Mouse (Mus musculus) embryonic facial prominence, embryonic 14.5 days (tissue): ENCODE data around the gene Nhlh1. TPM values are rescaled to one million over a fixed set of nuclear protein-coding genes. Genes with fewer than 3 reads are reported as not detected.

Experiments
- ATAC-seq: fragments of 200-750 bp; cut with Nextera tagmentation; 2 replicates; pipeline ENCODE4 v1.8.0; 2017; ENCODE audit warnings: low read depth, moderate number of reproducible peaks, moderate TSS enrichment
- DNase-seq: peaks from one replicate; pipeline ENCODE4 v3.0.0-alpha.2; 2015; ENCODE audit warnings: low spot score
- H3K27ac ChIP-seq: fragments of 300-500 bp; sonication (generic); replicated peaks from 2 replicates; pipeline ENCODE4 v1.5.1; 2014; ENCODE audit warnings: low read depth, mild to moderate bottlenecking, low read length, moderate library complexity
- H3K27me3 ChIP-seq: fragments of 300-500 bp; sonication (generic); replicated peaks from 2 replicates; pipeline ENCODE4 v1.6.1; 2014; ENCODE audit warnings: low read length; ENCODE audit not compliant: control insufficient read depth, insufficient read depth
- H3K36me3 ChIP-seq: fragments of 300-500 bp; sonication (generic); 2 replicates; pipeline ENCODE4 v1.6.1; 2014; ENCODE audit warnings: low read length, mixed read lengths; ENCODE audit not compliant: control insufficient read depth, insufficient read depth
- H3K4me1 ChIP-seq: fragments of 300-500 bp; sonication (generic); 2 replicates; pipeline ENCODE4 v1.6.1; 2014; ENCODE audit warnings: antibody characterized with exemption, low read length; ENCODE audit not compliant: control insufficient read depth, insufficient read depth
- H3K4me2 ChIP-seq: fragments of 300-500 bp; sonication (generic); 2 replicates; pipeline ENCODE4 v1.6.1; 2014; ENCODE audit warnings: low read depth, mild to moderate bottlenecking, low read length, moderate library complexity, mixed read lengths
- H3K4me3 ChIP-seq: fragments of 300-500 bp; sonication (generic); 2 replicates; pipeline ENCODE4 v1.5.1; 2014; ENCODE audit warnings: low read depth, mild to moderate bottlenecking, low read length
- H3K9ac ChIP-seq: fragments of 300-500 bp; sonication (generic); 2 replicates; pipeline ENCODE4 v1.6.1; 2014; ENCODE audit warnings: low read depth, mild to moderate bottlenecking, low read length, moderate library complexity, mixed read lengths
- H3K9me3 ChIP-seq: fragments of 300-500 bp; sonication (generic); 2 replicates; pipeline ENCODE4 v1.6.1; 2016; ENCODE audit warnings: low read length; ENCODE audit not compliant: control insufficient read depth
- WGBS: fragments of 180-500 bp; shearing (Covaris S2); extraction: QIAGEN DNeasy Blood & Tissue Kit; methylation state at CpG from one replicate; pipeline ENCODE4 v1.1.7; 2014; 5-methylcytosine and 5-hydroxymethylcytosine counted together
- polyA plus RNA-seq: library from polyadenylated mRNA; unstranded; fragments of >200 nt; fragmentation: Nextera tagmentation; extraction: Ambion mirVana; gene quantifications from 2 replicates; pipeline ENCODE4 v1.2.1, GENCODE M21; 2014

Nhlh1 gene
- polyA plus RNA-seq, 1 experiment from 2014 or later, result 1.9 TPM

DNA sequence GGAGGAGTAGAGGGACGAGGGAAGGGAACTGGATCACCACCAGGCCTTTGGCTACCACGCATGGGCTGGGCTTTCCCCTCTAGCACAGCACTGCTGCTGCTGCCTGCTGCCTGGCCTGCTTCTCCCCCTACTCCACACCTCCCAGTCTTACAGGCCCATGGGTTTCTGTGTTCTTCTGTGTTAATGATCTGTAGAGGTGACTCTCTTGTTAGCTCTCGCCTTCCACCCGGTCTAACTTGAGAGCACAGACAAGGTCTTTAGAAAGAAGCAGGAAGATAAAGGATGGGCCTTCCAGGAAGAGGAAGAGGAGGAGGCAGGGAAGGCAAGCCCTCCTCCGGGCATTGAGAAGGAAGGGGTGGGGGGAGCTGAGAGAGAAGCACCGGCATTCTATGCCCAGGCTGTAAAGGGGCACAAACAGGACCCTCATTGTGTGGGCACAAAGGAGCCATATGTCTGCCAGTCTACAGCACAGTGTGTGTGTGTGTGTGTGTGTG lies 9.1 kb downstream of the Nhlh1 start:
- DNase-seq, result peak; percentile 46
- WGBS, result 31% methylated on average over 6 of the region's 6 CpGs

DNA sequence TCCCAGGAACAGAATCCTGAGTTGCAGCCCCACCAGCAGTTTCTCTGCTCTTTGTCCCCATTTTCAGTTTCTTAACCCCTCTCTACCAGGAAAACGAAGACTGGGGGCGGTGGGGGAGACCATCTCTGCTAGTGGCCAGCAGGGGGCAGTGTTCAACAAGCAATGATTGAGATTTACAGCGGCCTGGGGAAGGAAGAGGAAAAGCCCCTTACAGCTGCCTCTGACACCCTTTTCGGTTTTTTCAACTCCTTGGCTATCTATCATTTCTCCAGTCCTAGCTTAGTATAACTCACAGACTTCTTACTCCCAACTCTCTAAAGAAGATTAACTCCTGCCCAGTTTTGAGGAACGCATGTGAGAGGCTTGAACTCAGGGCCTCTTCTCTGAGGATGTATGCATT lies 10.4 kb downstream of the Nhlh1 start:
- Histone ChIP-seq H3K36me3 (no peaks in the 10 kb centered on the region), H3K27ac (no peak overlapping the region), H3K4me2 (peak overlapping the region; percentile 15; the same call in 1 of the 2 replicates), H3K4me3 (no peak overlapping the region), H3K4me1 (no peaks in the 10 kb centered on the region; the same call in 1 of the 2 replicates), H3K9me3 (no peaks in the 10 kb centered on the region), H3K27me3 (peaks cover 3% of the 10 kb centered on the region; the same call in 1 of the 2 replicates), H3K9ac (no peak overlapping the region)
- WGBS, result 18% methylated on average over 4 of the region's 5 CpGs
- peak; percentile 88 for DNase-seq
- ATAC-seq, result peak; percentile 64; the same call in 1 of the 2 replicates

More for the DNA sequence above, 9.1 kb downstream of the Nhlh1 start:
- H3K4me3 ChIP-seq, result 0 out of 2 replicates have a peak overlapping the region, but pooled peaks have one; percentile 16
- peak; percentile 34; the same call in 1 of the 2 replicates for ATAC-seq
- no peaks in the 10 kb centered on the region for H3K36me3 ChIP-seq
- H3K4me2 ChIP-seq, result peak overlapping the region; percentile 24; the same call in 1 of the 2 replicates
- no peak overlapping the region for H3K9ac ChIP-seq
- H3K4me1 ChIP-seq, result peaks cover 5% of the 10 kb centered on the region; the same call in 1 of the 2 replicates
- peaks cover 14% of the 10 kb centered on the region for H3K27me3 ChIP-seq
- H3K27ac ChIP-seq, result peak overlapping the region; percentile 58
- H3K9me3 ChIP-seq, result no peaks in the 10 kb centered on the region

DNA sequence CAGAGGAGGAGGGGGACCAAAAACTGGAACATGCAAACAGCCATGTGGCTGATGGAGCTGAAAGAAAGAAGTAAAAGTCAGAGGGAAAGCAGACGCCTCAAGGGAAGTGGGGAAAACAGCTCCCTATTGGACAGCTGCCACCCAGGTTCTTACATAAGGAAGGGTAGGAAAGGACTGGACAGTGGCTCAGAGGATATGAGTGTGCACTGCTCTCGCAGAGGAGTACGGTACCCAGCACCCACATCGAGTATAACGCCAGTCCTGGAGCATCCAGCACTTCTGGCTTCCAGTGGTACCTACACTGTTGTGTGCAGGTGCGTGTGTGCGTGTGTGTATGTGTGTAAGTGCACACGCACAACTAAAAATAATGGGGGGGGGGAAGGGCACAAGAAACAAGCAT lies 11.0 kb downstream of the Nhlh1 start:
- no peak overlapping the region for H3K4me2 ChIP-seq
- ATAC-seq, result no peak
- H3K27ac ChIP-seq, result no peak overlapping the region
- 72% methylated on average over 8 of the region's 8 CpGs for WGBS
- H3K27me3 ChIP-seq, result peaks cover 3% of the 10 kb centered on the region; the same call in 1 of the 2 replicates
- no peak overlapping the region for H3K4me3 ChIP-seq
- no peak for DNase-seq
- no peaks in the 10 kb centered on the region for H3K9me3 ChIP-seq
- H3K4me1 ChIP-seq, result no peaks in the 10 kb centered on the region; the same call in 1 of the 2 replicates
- H3K9ac ChIP-seq, result no peak overlapping the region
- H3K36me3 ChIP-seq, result no peaks in the 10 kb centered on the region

DNA sequence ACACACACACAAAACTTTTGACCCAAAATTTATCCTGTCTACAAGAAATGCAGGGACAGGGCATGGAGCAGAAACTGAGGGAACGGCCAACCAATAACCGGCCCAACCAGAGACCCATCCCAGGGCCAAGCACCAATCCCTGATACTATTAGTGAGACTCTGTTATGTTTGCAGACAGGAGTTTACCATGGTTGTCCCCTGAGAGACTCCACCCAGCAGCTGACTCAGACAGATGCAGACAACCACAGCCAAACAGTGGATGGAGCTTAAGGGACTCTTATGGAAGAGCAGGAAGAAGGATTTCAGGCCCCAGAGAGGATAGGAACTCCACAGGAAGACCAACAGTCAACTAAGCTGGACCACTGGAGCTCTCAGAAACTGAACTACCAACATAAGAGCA lies 27.5 kb downstream of the Nhlh1 start:
- no peak overlapping the region for H3K4me2 ChIP-seq
- DNase-seq, result no peak
- peaks cover 17% of the 10 kb centered on the region for H3K4me1 ChIP-seq
- H3K9ac ChIP-seq, result no peak overlapping the region
- no peaks in the 10 kb centered on the region for H3K36me3 ChIP-seq
- no peak for ATAC-seq
- H3K4me3 ChIP-seq, result no peak overlapping the region
- H3K27ac ChIP-seq, result no peak overlapping the region
- no peaks in the 10 kb centered on the region for H3K27me3 ChIP-seq
- no peaks in the 10 kb centered on the region for H3K9me3 ChIP-seq
- WGBS, result 89% methylated on average over 2 of the region's 2 CpGs

DNA sequence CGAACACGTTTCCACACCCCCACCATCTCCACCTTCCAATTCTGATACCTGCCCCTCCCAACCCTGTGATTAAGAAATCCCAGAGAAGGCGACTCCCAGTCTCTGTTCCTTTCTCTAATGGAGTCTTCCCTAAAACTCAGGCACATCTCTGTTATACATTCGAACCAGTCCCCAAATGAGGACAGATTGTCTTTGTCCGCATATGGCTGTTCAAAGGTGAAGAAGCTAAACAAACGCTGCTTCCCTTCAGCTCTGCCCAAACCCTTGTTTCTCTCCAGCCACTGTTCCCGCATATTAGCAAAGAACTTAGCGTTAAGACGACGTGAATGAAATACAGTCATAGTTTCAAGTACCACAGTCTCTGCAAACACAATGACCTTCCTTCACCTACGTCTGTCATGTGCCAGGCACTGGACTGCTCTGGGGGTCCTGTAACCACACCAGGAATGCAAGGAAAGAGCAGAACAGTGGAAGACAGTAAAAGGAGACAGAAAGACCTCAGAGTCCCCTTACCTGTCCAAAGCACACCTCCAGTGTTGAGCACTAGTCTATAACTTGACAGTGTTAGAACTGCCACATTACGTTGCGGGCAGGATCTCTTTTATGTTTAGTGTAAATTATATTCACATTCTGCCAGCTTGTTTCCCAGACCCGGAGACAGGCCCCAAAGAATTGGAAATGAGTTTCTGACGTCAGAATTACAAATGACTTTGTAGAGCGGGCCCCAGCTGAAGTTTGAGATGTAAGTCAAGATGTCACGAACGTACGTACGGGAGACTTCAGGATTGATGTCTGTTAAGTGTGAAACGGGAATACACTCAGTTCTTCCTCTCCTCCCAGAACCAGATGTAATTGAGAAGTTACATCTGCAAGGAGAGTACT lies 28.7 kb downstream of the Nhlh1 start, which contains the start of gene Vangl2:
Gene Vangl2, minus strand, starts transcription at position 51 of the 882 bp plus-strand sequence.
- Histone ChIP-seq H3K9me3 (no peaks in the 10 kb centered on the region), H3K4me3 (peak within 1 kb of the TSS; percentile 81), H3K4me1 (peaks cover 24% of the 10 kb centered on the region), H3K4me2 (peak within 1 kb of the TSS; percentile 65), H3K27ac (peak within 1 kb of the TSS; percentile 95), H3K36me3 (no peaks in the 10 kb centered on the region), H3K27me3 (no peaks in the 10 kb centered on the region), H3K9ac (peak within 1 kb of the TSS; percentile 92)
- no peak for ATAC-seq
- WGBS, result 42% methylated on average over 21 of the region's 21 CpGs
- DNase-seq, result no peak

DNA sequence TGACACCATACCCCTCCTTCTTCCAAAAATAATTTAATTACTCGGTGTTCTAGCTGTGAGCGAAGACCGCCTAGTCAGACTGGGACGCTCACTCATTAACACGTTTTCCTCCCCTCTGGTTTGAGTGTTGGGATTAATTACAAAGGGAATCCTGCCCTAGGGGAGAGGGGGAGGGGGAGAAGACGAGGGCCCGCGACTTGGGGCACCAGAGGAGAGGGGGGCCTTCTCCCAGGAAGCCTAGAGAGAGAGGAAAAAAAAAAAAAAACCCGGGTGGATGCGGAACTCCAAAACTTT lies 29.6 kb downstream of the Nhlh1 start:
- peak overlapping the region; percentile 95 for H3K27ac ChIP-seq
- peaks cover 24% of the 10 kb centered on the region for H3K4me1 ChIP-seq
- ATAC-seq (peak; percentile 19), DNase-seq (no peak)
- no peaks in the 10 kb centered on the region for H3K9me3 ChIP-seq
- H3K9ac ChIP-seq, result peak overlapping the region; percentile 92
- no peaks in the 10 kb centered on the region for H3K36me3 ChIP-seq
- H3K4me3 ChIP-seq, result peak overlapping the region; percentile 81
- H3K27me3 ChIP-seq, result no peaks in the 10 kb centered on the region
- peak overlapping the region; percentile 65 for H3K4me2 ChIP-seq
- WGBS, result 6% methylated on average over 10 of the region's 10 CpGs

DNA sequence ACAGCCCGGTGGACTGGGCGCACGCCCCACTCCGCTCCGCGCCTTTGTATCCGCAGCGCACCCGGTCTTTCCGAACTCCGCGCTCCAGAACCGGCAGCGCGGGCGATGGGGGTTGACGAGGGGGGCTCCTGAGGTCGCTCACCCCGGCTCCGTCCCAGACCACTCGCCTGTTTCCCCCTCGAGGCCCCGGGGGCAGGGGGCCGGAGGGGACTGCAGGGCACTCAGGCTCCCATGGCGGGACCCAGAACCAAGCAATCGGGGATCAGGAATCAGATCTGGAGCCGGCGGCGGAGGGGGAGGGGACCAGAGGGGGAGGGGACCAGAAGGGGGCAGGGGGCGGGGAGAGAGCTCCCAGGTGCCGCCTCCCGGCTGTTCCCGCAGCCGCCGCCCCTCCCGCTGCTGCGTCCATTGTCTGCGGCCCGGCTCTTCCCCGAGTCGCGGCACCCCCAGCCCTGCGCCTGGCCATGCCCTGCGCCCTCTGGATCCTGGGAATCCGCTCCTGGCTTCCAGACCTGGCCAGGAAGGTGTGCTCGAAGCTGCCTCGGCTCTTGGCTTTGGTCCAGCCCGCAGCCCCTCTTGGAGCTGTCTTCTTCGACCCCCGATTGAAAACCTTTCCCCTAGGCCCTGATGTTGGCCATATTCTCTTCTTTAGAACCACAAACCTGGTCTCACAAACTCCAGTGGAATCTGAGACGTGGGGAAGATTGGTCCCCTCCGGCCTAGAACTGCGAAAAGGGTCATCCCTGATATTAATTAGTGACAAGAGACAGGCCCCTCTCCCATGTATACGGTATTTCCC lies 30.2 kb downstream of the Nhlh1 start:
- peaks cover 25% of the 10 kb centered on the region for H3K4me1 ChIP-seq
- H3K9me3 ChIP-seq, result no peaks in the 10 kb centered on the region
- no peaks in the 10 kb centered on the region for H3K27me3 ChIP-seq
- H3K27ac ChIP-seq, result peak overlapping the region; percentile 95
- DNase-seq, result peak; percentile 89
- peak overlapping the region; percentile 65 for H3K4me2 ChIP-seq
- WGBS, result 0% methylated on average over 32 of the region's 54 CpGs
- peak overlapping the region; percentile 92 for H3K9ac ChIP-seq
- H3K36me3 ChIP-seq, result 0 out of 2 replicates have a peak, but pooled peaks cover 3% of the 10 kb centered on the region
- peak overlapping the region; percentile 81 for H3K4me3 ChIP-seq
- peak; percentile 91 for ATAC-seq

DNA sequence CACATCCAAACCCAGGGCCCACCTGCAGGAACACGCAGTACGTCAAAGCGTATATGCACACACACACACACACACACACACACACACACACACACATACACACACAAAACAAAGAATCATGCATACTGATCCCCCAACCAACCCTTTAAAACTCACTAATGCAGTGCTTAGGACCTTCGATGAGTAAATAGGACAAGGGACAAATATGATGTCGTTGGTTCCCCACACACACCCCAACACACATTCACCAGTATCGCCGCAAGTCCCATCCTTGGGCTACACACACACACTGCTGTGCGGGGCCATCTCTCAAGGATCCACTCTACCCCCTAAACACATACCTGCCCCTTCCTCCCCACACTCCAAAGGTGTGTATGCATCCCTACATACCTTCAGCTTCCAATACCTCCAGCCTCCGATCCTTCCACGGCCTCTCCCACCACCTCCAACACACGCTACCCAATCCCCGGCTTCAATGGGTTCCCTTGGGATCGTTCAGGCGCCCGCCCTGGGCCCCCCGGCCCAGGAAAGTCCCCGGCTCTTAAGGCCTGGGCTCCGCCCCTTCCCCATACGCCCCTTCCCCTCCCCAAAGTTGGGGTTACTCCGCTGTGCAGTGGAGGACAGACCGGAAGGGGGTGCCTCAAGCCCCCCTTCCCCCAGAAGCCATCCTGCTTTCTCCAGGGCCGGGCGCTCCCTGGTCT lies 31.0 kb downstream of the Nhlh1 start:
- peak; percentile 94 for DNase-seq
- peaks cover 29% of the 10 kb centered on the region for H3K4me1 ChIP-seq
- under 1% methylated on average over 22 of the region's 23 CpGs for WGBS
- 0 out of 2 replicates have a peak, but pooled peaks cover 7% of the 10 kb centered on the region for H3K36me3 ChIP-seq
- H3K9me3 ChIP-seq, result no peaks in the 10 kb centered on the region
- H3K27ac ChIP-seq, result peak overlapping the region; percentile 95
- no peaks in the 10 kb centered on the region for H3K27me3 ChIP-seq
- peak; percentile 87 for ATAC-seq
- H3K4me3 ChIP-seq, result peak overlapping the region; percentile 81
- H3K4me2 ChIP-seq, result peak overlapping the region; percentile 65
- peak overlapping the region; percentile 92 for H3K9ac ChIP-seq
